Mouse (Mus musculus) E14TG2a.4 (cell line): ENCODE results near the gene Hist1h2bg.
"Not testable (repeated sequence)": the region's sequence is repeated elsewhere in the genome, so short reads cannot be mapped to it uniquely, and the experiment has no call there.

ENCODE experiments used
- H3K27me3 ChIP-seq: 2 replicates; pipeline ENCODE4 v1.6.1; 2014; ENCODE audit warnings: low read length, control low read depth; ENCODE audit not compliant: insufficient read depth
- H3K36me3 ChIP-seq: 2 replicates; pipeline ENCODE4 v1.6.1; 2014; ENCODE audit warnings: low read length, control low read depth; ENCODE audit not compliant: insufficient read depth
- H3K4me1 ChIP-seq: replicated peaks from 2 replicates; pipeline ENCODE4 v1.6.1; 2014; ENCODE audit warnings: low read depth, low read length, control low read depth
- H3K4me3 ChIP-seq: replicated peaks from 2 replicates; pipeline ENCODE4 v1.5.1; 2014; ENCODE audit warnings: mild to moderate bottlenecking, low read length
- H3K9me3 ChIP-seq: 2 replicates; pipeline ENCODE4 v1.6.1; 2014; ENCODE audit warnings: low read length, control low read depth
- CTCF ChIP-seq: conservative IDR thresholded peaks from 2 replicates; pipeline ENCODE4 v1.5.1; 2014; ENCODE audit warnings: low read length
- NANOG ChIP-seq: IDR thresholded peaks from 2 replicates; pipeline ENCODE4 v1.6.1; 2014; ENCODE audit warnings: borderline replicate concordance, low read length, mixed read lengths
- POU5F1 ChIP-seq: IDR thresholded peaks from 2 replicates; pipeline ENCODE4 v1.6.1; 2014; ENCODE audit warnings: low read length, borderline replicate concordance

Hist1h2bg gene

DNA sequence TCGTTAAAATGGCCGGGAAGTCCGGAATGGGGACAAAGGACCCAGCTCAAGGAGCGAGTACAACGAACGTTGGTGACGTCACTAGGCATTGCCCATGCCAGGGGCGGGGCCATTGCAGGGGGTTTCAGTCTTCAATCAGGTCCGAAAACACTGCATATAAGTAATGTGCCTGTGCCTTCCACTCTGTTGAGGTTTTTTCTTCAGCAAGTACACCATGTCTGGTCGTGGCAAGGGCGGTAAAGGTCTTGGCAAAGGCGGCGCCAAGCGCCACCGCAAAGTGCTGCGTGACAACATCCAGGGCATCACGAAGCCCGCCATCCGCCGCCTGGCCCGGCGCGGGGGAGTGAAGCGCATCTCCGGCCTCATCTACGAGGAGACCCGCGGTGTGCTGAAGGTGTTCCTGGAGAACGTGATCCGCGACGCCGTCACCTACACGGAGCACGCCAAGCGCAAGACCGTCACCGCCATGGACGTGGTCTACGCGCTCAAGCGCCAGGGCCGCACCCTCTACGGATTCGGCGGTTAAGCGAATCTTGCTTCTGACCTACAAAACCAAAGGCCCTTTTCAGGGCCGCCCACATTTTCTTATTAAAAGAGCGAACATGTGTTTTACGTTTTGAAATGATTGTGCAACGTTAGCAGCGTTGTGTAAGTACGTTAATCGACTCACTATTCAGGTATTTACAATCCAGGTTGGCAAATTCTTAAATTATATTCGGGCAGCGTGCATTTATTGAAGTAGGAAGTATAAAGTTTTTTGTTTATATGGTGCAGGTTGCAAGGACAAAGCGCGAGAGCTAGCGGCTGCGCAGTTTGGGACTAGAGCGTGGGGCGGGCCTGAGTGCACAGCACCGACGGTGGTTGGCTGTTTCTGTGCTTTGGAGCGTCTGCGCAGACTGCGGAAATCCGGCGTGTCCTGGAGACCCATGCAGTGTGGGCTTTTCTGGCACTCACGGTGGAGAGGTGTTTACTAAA is 40.0 kb upstream of the Hist1h2bg start, which contains the start of gene Hist1h4h:
Gene Hist1h4h (plus strand): TSS at position 150 of the 975 bp plus-strand sequence.
- H3K36me3 ChIP-seq: no peaks in the 10 kb centered on the region

DNA sequence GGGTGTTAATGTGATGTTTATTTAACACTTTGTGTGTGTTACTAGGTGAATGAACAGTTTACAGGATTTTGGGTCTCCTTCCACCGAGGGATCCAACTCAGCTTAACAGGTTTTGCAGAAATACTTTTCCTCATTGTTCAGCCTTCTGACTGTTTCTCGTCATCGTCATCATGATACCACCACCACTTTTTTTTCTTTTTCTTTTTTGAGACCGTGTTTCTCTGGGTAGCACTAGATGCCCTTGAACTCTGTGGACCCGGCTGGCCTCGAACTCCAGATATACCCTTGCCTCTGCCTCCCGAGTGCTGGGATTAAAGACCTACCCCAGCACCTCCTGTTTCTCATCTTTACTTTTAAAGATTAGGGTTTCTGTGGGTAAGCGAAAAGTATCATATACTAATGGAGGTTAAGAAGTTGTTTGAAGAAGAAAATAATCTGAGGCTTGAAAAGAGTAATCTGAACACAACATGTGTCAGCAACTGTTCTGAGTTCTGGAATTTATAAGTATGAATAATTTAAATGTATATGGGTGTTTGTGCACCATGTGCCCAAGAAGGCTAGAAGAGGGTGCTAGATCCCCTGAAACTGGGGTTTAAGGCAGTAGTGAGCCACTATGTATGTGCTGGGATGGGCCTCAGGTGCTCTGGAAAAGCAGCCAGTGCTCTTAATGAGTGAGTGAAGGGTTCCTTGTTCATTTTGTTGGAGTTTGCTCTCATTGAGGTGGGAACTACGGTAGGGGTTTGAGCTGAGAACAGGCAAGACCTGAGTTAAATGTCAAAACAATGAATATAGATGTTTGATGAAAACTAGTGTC is 38.7 kb upstream of the Hist1h2bg start:
- no peaks in the 10 kb centered on the region for H3K9me3 ChIP-seq
- H3K4me3 ChIP-seq: peak overlapping the region; percentile 83
- no peaks in the 10 kb centered on the region; the same call in 1 of the 2 replicates for H3K36me3 ChIP-seq
- no peaks in the 10 kb centered on the region for H3K27me3 ChIP-seq
- peaks cover 31% of the 10 kb centered on the region for H3K4me1 ChIP-seq
- TF ChIP-seq CTCF: no peak
- no peak for TF ChIP-seq POU5F1
- no peak for TF ChIP-seq NANOG

More for the DNA sequence above, 40.0 kb upstream of the Hist1h2bg start, which contains the start of gene Hist1h4h:
- peaks cover 29% of the 10 kb centered on the region for H3K4me1 ChIP-seq
- H3K4me3 ChIP-seq: peak within 1 kb of the TSS; percentile 83
- TF ChIP-seq POU5F1 (no peak), CTCF (no peak), NANOG (no peak)
- no peaks in the 10 kb centered on the region for H3K9me3 ChIP-seq
- H3K27me3 ChIP-seq: no peaks in the 10 kb centered on the region

DNA sequence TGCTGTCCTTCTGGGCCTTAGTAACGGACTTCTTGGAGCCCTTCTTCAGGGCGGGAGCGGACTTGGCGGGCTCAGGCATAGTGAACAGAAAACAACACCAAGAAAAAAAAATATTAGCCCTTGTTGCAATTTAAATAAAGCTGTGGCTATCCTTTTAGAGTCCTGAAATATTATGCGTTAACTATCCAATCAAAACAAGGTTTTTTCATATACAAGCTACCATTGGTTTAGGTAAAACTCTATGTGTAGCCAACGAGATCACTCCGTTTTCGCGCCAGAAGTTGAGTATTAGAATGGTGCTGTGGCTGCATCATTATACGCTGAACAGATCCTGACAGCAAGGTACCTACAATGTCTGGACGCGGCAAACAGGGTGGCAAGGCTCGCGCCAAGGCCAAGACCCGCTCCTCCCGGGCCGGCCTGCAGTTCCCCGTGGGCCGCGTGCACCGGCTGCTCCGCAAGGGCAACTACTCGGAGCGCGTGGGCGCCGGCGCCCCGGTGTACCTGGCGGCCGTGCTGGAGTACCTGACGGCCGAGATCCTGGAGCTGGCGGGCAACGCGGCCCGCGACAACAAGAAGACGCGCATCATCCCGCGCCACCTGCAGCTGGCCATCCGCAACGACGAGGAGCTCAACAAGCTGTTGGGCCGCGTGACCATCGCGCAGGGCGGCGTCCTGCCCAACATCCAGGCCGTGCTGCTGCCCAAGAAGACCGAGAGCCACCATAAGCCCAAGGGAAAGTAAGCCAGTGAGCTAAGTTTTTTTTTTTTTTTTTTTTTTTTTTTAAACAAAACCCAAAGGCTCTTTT is 37.4 kb upstream of the Hist1h2bg start, which contains the start of gene Hist1h2af:
Gene Hist1h2af (plus strand): TSS at position 347 of the 808 bp plus-strand sequence.
- Histone ChIP-seq H3K4me1 (peaks cover 37% of the 10 kb centered on the region), H3K4me3 (peak within 1 kb of the TSS; percentile 83)
- H3K27me3 ChIP-seq, H3K9me3 ChIP-seq, H3K36me3 ChIP-seq: not testable (repeated sequence)

DNA sequence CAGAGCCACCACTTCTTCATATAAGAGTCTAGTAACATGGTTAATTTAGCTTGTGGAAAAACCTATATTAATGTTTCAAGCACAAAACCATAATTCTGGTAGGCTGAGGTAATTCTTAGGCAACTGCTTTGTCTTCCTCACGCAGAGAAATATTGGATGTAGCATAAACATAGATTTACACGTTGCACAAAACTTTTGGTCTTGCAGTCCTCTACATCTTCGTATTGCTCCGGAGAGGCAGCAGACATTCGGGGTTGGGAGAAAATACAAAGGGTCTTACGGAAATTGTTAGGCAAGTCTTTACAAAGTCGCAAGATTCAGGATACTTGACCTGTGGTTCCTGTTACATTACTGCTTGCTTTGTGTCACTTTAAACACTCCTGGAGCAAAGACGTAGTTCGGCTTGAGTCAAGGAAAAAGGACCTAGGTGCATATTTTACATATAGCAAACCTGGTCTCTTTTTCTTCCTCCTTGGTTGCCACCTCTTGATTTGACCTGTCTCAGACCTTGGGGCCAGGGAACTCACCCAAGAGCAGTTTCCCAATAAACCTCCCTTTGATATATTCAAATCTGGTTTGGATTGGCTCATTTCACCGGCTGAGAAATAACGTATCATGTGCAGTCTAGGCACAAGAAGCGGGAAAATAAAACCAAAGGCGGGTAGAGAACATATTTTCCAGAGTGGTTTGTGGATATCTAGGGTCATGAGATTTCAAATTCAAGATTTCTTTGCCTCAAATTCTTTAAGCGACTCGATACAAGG is 36.6 kb upstream of the Hist1h2bg start:
- H3K36me3 ChIP-seq: no peaks in the 10 kb centered on the region; the same call in 1 of the 2 replicates
- H3K4me1 ChIP-seq: peaks cover 37% of the 10 kb centered on the region
- H3K4me3 ChIP-seq: peak overlapping the region; percentile 83
- TF ChIP-seq CTCF: no peak
- no peaks in the 10 kb centered on the region for H3K27me3 ChIP-seq
- no peaks in the 10 kb centered on the region for H3K9me3 ChIP-seq

DNA sequence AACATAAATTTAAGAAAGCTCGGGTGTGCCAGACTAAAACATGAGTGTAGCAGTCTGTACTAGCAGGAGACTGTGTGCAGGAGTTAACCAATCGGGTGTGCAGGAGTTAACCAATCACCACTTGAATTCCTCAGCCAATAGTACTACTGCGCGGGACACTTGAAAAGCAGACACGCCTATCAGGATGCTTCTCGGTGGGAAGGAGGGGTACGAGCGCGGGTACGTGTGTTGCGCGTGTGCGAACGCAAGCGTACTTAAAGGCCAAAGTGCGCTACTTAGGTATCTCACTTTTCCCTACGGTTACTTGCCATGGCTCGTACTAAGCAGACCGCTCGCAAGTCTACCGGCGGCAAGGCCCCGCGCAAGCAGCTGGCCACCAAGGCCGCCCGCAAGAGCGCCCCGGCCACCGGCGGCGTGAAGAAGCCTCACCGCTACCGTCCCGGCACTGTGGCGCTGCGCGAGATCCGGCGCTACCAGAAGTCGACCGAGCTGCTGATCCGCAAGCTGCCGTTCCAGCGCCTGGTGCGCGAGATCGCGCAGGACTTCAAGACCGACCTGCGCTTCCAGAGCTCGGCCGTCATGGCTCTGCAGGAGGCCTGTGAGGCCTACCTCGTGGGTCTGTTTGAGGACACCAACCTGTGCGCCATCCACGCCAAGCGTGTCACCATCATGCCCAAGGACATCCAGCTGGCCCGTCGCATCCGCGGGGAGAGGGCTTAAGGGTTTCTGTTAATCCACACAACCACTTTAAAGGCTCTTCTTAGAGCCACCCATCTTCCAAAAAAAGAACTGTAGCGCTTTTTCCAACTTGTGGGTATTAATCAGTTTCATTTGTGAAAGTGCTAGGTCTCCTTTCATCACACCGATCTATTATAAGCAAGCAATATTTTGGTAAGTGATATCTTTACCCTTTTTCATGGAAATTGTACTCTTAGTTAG is 35.8 kb upstream of the Hist1h2bg start, which contains the start of gene Hist1h3g:
Gene Hist1h3g (plus strand): TSS at position 286 of the 939 bp plus-strand sequence.
- H3K36me3 ChIP-seq, H3K27me3 ChIP-seq, H3K9me3 ChIP-seq: not testable (repeated sequence)
- peak within 1 kb of the TSS; percentile 83 for H3K4me3 ChIP-seq
- H3K4me1 ChIP-seq: peaks cover 37% of the 10 kb centered on the region

DNA sequence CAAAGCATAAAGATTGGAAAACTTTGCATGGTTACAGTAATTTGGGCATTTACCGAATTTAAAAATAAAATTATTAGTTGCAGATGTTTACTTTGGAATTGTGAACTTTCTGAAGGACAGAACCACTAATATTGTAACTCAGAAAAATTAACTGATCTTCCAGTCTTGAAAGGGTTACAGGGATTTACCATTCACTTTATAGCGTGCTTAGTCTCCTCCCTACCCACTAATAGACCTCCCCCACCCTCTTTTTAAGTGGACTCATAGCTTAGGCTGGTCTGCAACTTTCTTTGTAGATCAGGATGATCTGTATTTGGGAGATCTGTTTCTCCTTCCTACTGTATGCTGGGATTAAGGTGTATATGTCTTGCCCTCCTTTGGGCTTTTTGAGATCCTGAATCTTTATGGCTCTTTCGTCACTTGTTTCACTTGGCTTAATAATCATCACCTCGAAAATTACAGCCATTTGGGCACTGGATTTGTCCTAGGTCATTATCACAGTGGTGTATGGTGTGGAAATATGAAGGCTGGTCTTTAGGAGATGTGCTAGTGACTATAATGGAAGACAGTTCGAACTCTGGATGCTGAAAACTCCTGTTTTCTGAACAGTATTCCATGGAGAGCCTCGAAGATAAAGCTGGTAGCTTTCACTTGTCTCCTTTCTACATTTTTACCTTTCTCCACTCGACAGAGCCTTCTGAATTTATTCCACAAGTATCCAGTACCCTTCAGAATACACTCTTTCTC is 34.9 kb upstream of the Hist1h2bg start:
- Histone ChIP-seq H3K4me1 (peaks cover 37% of the 10 kb centered on the region), H3K36me3 (no peaks in the 10 kb centered on the region; the same call in 1 of the 2 replicates), H3K27me3 (no peaks in the 10 kb centered on the region), H3K9me3 (no peaks in the 10 kb centered on the region), H3K4me3 (peak overlapping the region; percentile 83)
- no peak for TF ChIP-seq POU5F1
- TF ChIP-seq CTCF: no peak
- no peak for TF ChIP-seq NANOG
